Mouse (Mus musculus) forebrain, embryonic 11.5 days (tissue): ENCODE results near the gene Nanos1. TPM values are rescaled to one million over a fixed set of nuclear protein-coding genes. Genes with fewer than 3 reads are reported as not detected.

Experiments
- ATAC-seq: fragments of 200-750 bp; cut with Nextera tagmentation; replicated peaks from 2 replicates; pipeline ENCODE4 v1.8.0; 2017; ENCODE audit warnings: moderate TSS enrichment; ENCODE audit not compliant: low FRiP score
- DNase-seq: peaks from one replicate; pipeline ENCODE4 v3.0.0-alpha.2; 2017; ENCODE audit warnings: low spot score
- H3K27ac ChIP-seq: fragments of 300-500 bp; sonication (generic); 2 replicates; pipeline ENCODE4 v1.5.1; 2014; ENCODE audit warnings: low read depth, low read length
- H3K27me3 ChIP-seq: fragments of 300-500 bp; sonication (generic); 2 replicates; pipeline ENCODE4 v1.6.1; 2014; ENCODE audit warnings: mild to moderate bottlenecking, low read length, mixed read lengths; ENCODE audit not compliant: control insufficient read depth, insufficient read depth
- H3K36me3 ChIP-seq: fragments of 300-500 bp; sonication (generic); 2 replicates; pipeline ENCODE4 v1.6.1; 2014; ENCODE audit warnings: mild to moderate bottlenecking, low read length, moderate library complexity, mixed read lengths; ENCODE audit not compliant: control insufficient read depth, insufficient read depth
- H3K4me1 ChIP-seq: fragments of 300-500 bp; sonication (generic); replicated peaks from 2 replicates; pipeline ENCODE4 v1.6.1; 2014; ENCODE audit warnings: low read length, mixed read lengths; ENCODE audit not compliant: control insufficient read depth, insufficient read depth
- H3K4me2 ChIP-seq: fragments of 300-500 bp; sonication (generic); 2 replicates; pipeline ENCODE4 v1.6.1; 2014; ENCODE audit warnings: low read depth, mild to moderate bottlenecking, low read length, moderate library complexity, mixed read lengths; ENCODE audit not compliant: severe bottlenecking
- H3K4me3 ChIP-seq: fragments of 300-500 bp; sonication (generic); 2 replicates; pipeline ENCODE4 v1.5.1; 2014; ENCODE audit warnings: low read depth, low read length
- H3K9ac ChIP-seq: fragments of 300-500 bp; sonication (generic); 2 replicates; pipeline ENCODE4 v1.6.1; 2014; ENCODE audit warnings: low read length
- H3K9me3 ChIP-seq: fragments of 300-500 bp; sonication (generic); 2 replicates; pipeline ENCODE4 v1.6.1; 2016; ENCODE audit warnings: low read length, mixed read lengths; ENCODE audit not compliant: control insufficient read depth
- WGBS: fragments of 180-500 bp; shearing (Covaris S2); extraction: QIAGEN DNeasy Blood & Tissue Kit; methylation state at CpG from one replicate; pipeline ENCODE4 v1.1.7; 2014; 5-methylcytosine and 5-hydroxymethylcytosine counted together
- polyA plus RNA-seq: library from polyadenylated mRNA; unstranded; fragments of >200 nt; fragmentation: Nextera tagmentation; extraction: Ambion mirVana; gene quantifications from 2 replicates; pipeline ENCODE4 v1.2.1, GENCODE M21; 2014

Gene Nanos1
- polyA plus RNA-seq, 1 experiment from 2014 or later: 4.3 TPM

- H3K27ac ChIP-seq: no peak overlapping the region
- 89% methylated on average over 3 of the region's 3 CpGs for WGBS
- H3K36me3 ChIP-seq: peaks cover 6% of the 10 kb centered on the region; the same call in 1 of the 2 replicates
- no peak overlapping the region for H3K4me2 ChIP-seq
- no peaks in the 10 kb centered on the region for H3K4me1 ChIP-seq
- DNase-seq (no peak), ATAC-seq (no peak)
- H3K4me3 ChIP-seq: no peak overlapping the region
- H3K9me3 ChIP-seq: no peaks in the 10 kb centered on the region
- H3K9ac ChIP-seq: no peak overlapping the region
- no peaks in the 10 kb centered on the region for H3K27me3 ChIP-seq
Measured at GRCm38 (mm10) chr19:60782034-60782433, 26.2 kb downstream of the Nanos1 start.

GRCm38 (mm10) chr19:60784712-60785111, 28.9 kb downstream of the Nanos1 start:
- Histone ChIP-seq H3K27me3 (no peaks in the 10 kb centered on the region), H3K9me3 (no peaks in the 10 kb centered on the region), H3K4me1 (no peaks in the 10 kb centered on the region; the same call in 1 of the 2 replicates), H3K9ac (no peak overlapping the region), H3K4me3 (no peak overlapping the region), H3K4me2 (no peak overlapping the region), H3K36me3 (peaks cover 3% of the 10 kb centered on the region; the same call in 1 of the 2 replicates), H3K27ac (no peak overlapping the region)
- 73% methylated on average over 1 of the region's 1 CpGs for WGBS
- ATAC-seq: no peak
- DNase-seq: no peak

GRCm38 (mm10) chr19:60787465-60788150, 31.8 kb downstream of the Nanos1 start:
- Histone ChIP-seq H3K36me3 (no peaks in the 10 kb centered on the region), H3K27ac (no peak overlapping the region), H3K27me3 (no peaks in the 10 kb centered on the region), H3K4me3 (no peak overlapping the region), H3K9me3 (no peaks in the 10 kb centered on the region), H3K4me1 (no peaks in the 10 kb centered on the region; the same call in 1 of the 2 replicates), H3K9ac (no peak overlapping the region), H3K4me2 (no peak overlapping the region)
- DNase-seq: no peak
- ATAC-seq: no peak
- 69% methylated on average over 2 of the region's 2 CpGs for WGBS

- no peaks in the 10 kb centered on the region for H3K36me3 ChIP-seq
- peak overlapping the region; percentile 36 for H3K4me2 ChIP-seq
- H3K27ac ChIP-seq: no peak overlapping the region
- ATAC-seq (no peak), DNase-seq (no peak)
- H3K4me1 ChIP-seq: no peaks in the 10 kb centered on the region; the same call in 1 of the 2 replicates
- no peaks in the 10 kb centered on the region for H3K9me3 ChIP-seq
- WGBS: 51% methylated on average over 6 of the region's 6 CpGs
- no peaks in the 10 kb centered on the region for H3K27me3 ChIP-seq
- H3K9ac ChIP-seq: peak overlapping the region; percentile 9; the same call in 1 of the 2 replicates
- peak overlapping the region; percentile 98; the same call in 1 of the 2 replicates for H3K4me3 ChIP-seq
Measured at GRCm38 (mm10) chr19:60788214-60788960, 32.6 kb downstream of the Nanos1 start.

- DNase-seq (no peak), ATAC-seq (no peak)
- no peaks in the 10 kb centered on the region; the same call in 1 of the 2 replicates for H3K4me1 ChIP-seq
- H3K36me3 ChIP-seq: no peaks in the 10 kb centered on the region
- WGBS: under 1% methylated on average over 7 of the region's 7 CpGs
- H3K4me3 ChIP-seq: peak overlapping the region; percentile 98
- H3K9ac ChIP-seq: peak overlapping the region; percentile 100
- H3K27ac ChIP-seq: peak overlapping the region; percentile 95; the same call in 1 of the 2 replicates
- peak overlapping the region; percentile 78 for H3K4me2 ChIP-seq
- H3K9me3 ChIP-seq: no peaks in the 10 kb centered on the region
- no peaks in the 10 kb centered on the region for H3K27me3 ChIP-seq
Measured at GRCm38 (mm10) chr19:60789452-60789851, 33.7 kb downstream of the Nanos1 start.

- DNase-seq (peak; percentile 83), ATAC-seq (peak; percentile 78)
- Histone ChIP-seq H3K27ac (peak overlapping the region; percentile 95), H3K4me3 (peak overlapping the region; percentile 98), H3K9ac (peak overlapping the region; percentile 100), H3K4me1 (no peaks in the 10 kb centered on the region; the same call in 1 of the 2 replicates), H3K9me3 (no peaks in the 10 kb centered on the region), H3K27me3 (no peaks in the 10 kb centered on the region), H3K36me3 (no peaks in the 10 kb centered on the region), H3K4me2 (peak overlapping the region; percentile 78)
- under 1% methylated on average over 60 of the region's 60 CpGs for WGBS
Measured at GRCm38 (mm10) chr19:60789919-60790506, 34.2 kb downstream of the Nanos1 start.

- Histone ChIP-seq H3K9me3 (no peaks in the 10 kb centered on the region), H3K4me1 (no peaks in the 10 kb centered on the region; the same call in 1 of the 2 replicates), H3K27ac (peak within 1 kb of the TSS; percentile 95), H3K4me2 (peak within 1 kb of the TSS; percentile 78), H3K27me3 (no peaks in the 10 kb centered on the region), H3K36me3 (no peaks in the 10 kb centered on the region), H3K9ac (peak within 1 kb of the TSS; percentile 100), H3K4me3 (peak within 1 kb of the TSS; percentile 98)
- DNase-seq (peak; percentile 96), ATAC-seq (peak; percentile 95)
- under 1% methylated on average over 57 of the region's 57 CpGs for WGBS
Measured at GRCm38 (mm10) chr19:60790551-60791161, 34.9 kb downstream of the Nanos1 start, which contains the start of gene Eif3a. TSS of gene Eif3a (minus strand) at chr19:60790658.

- ATAC-seq: 0 out of 2 replicates have a peak, but pooled peaks have one; percentile 24
- no peaks in the 10 kb centered on the region; the same call in 1 of the 2 replicates for H3K4me1 ChIP-seq
- DNase-seq: no peak
- no peaks in the 10 kb centered on the region for H3K9me3 ChIP-seq
- H3K9ac ChIP-seq: peak overlapping the region; percentile 100
- H3K4me3 ChIP-seq: peak overlapping the region; percentile 98
- WGBS: 16% methylated on average over 9 of the region's 9 CpGs
- no peaks in the 10 kb centered on the region for H3K27me3 ChIP-seq
- H3K4me2 ChIP-seq: peak overlapping the region; percentile 78
- H3K27ac ChIP-seq: peak overlapping the region; percentile 95
- no peaks in the 10 kb centered on the region for H3K36me3 ChIP-seq
Measured at GRCm38 (mm10) chr19:60791164-60791563, 35.4 kb downstream of the Nanos1 start.
